Mouse (Mus musculus) heart, adult 2 months (tissue): ENCODE measurements around the gene Stk33.

Experiments
- CTCF ChIP-seq: fragments of 200-600 bp; IDR thresholded peaks from 2 replicates; pipeline ENCODE4 v1.8.1; 2022; ENCODE audit warnings: antibody characterized with exemption, mild to moderate bottlenecking, moderate library complexity
- EP300 ChIP-seq: fragments of 200-500 bp; IDR thresholded peaks from 2 replicates; pipeline ENCODE4 v1.6.1; 2011; ENCODE audit warnings: low read depth, low read length, control low read depth; ENCODE audit not compliant: insufficient read depth
- POLR2A ChIP-seq: fragments of 200-500 bp; IDR thresholded peaks from 2 replicates; pipeline ENCODE4 v1.6.1; 2011; ENCODE audit warnings: mild to moderate bottlenecking, low read depth, low read length, control low read depth; ENCODE audit not compliant: insufficient read depth

DNA sequence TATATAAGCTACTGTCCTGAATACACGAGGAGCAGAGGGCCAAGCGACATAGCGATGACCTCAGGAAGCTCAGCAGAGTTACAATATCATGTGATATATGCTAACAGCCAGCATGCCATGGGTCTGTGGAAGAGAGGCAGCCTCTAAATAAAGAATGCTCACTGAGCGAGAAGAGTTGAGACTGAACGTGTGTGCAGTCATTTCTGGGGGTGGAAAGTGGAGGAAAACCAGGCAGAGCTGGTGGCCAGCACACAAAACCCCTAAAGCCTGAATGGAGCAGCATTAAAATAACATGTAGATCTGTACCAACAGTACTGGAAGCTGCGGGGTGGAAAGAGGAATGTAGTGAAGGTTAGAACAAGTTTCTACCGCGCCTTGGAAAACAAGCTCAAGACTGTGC lies 107.2 kb downstream of the Stk33 start:
- TF ChIP-seq CTCF (no peak), POLR2A (no peak), EP300 (no peak)
